ENCODE assay signal across 8 mouse cellular contexts in the genomic region with DNA sequence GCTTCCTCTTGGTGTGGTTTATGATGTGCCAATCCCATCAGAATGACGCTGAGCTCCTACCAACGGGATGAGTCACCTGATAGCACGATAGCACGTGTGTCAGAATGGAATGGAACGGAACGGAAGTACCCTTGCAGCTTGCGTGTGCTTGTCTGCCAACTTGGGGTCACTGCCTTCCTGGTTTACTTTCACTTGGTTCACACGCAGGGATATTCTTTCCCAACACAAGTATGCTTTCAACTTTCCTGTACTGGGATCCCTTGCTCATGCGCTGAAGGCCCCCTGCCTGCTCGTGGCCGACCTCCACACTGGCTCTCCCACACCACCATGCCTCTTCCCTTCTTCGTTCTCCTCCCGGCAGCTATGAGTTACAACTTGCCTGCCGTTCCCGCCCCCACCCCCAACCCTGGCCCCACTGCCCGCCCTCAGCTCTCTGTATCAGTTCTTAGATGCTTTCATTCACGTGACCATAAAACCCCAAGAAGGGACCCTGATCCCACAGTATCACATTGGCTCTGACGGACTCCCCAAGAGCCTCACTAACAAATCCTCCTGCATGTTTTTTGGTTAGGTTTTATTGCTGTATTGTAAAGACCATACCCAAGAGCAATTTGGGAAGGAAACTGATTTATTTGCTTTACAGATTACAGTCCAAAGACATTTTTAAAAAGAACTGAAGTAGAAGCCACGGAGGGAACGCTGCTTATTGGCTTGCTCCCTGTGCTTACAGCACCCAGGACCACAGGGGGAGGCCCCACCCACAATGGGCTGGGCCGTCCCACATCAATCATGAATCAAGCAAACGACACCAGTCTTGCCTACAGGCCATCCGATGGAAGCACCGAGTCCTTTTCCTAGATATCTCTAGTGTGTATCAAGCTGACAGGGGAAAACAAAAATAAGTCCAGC. TPM values are rescaled to one million over a fixed set of nuclear protein-coding genes. Genes with fewer than 3 reads are reported as not detected.
DNase-seq lines count a peak whose midpoint lies in the region; ATAC-seq lines count a peak whose summit lies in the region.

No protein-coding gene starts in this region.

- WGBS in heart, embryonic 15.5 days, result 19% methylated on average over 24 of the region's 24 CpGs
- 19% methylated on average over 24 of the region's 24 CpGs for WGBS in stomach, embryonic 14.5 days

- H3K4me3 ChIP-seq in heart, embryonic 15.5 days, result peak overlapping the region; percentile 68
- H3K4me3 ChIP-seq in stomach, embryonic 14.5 days (ENCODE audit: low read depth, low read length), result no peak overlapping the region

- H3K36me3 ChIP-seq in heart, embryonic 15.5 days, result peaks cover 15% of the 10 kb centered on the region
- H3K36me3 ChIP-seq in stomach, embryonic 14.5 days (ENCODE audit: control insufficient read depth, insufficient read depth, low read length), result peaks cover 13% of the 10 kb centered on the region; the same call in 1 of the 2 replicates

- peak; percentile 64 for ATAC-seq in heart, embryonic 15.5 days (replicated peaks; ENCODE audit: insufficient number of reproducible peaks, insufficient read depth, low FRiP score, low read depth)
- ATAC-seq in megakaryocyte-erythroid progenitor cell, adult 5-6 weeks (replicated peaks; ENCODE audit: low FRiP score, low TSS enrichment, poor library complexity, severe bottlenecking), result peak; percentile 91
- ATAC-seq in stomach, embryonic 14.5 days (ENCODE audit: insufficient number of reproducible peaks, insufficient read depth, low FRiP score, low read depth), result peak; percentile 67

- peak overlapping the region; percentile 66 for H3K4me2 ChIP-seq in heart, embryonic 15.5 days
- peak overlapping the region; percentile 61 for H3K4me2 ChIP-seq in stomach, embryonic 14.5 days (replicated peaks; ENCODE audit: low read depth, low read length)

- H3K9me3 ChIP-seq in heart, embryonic 15.5 days (replicated peaks), result no peaks in the 10 kb centered on the region
- no peaks in the 10 kb centered on the region for H3K9me3 ChIP-seq in stomach, embryonic 14.5 days (ENCODE audit: control insufficient read depth, low read depth, low read length)

- H3K27ac ChIP-seq in heart, embryonic 15.5 days, result peak overlapping the region; percentile 77
- peak overlapping the region; percentile 35; the same call in 1 of the 2 replicates for H3K27ac ChIP-seq in stomach, embryonic 14.5 days (ENCODE audit: low read length)

- no peaks in the 10 kb centered on the region for H3K27me3 ChIP-seq in heart, embryonic 15.5 days
- no peaks in the 10 kb centered on the region for H3K27me3 ChIP-seq in stomach, embryonic 14.5 days (ENCODE audit: control insufficient read depth, insufficient read depth, low read length)

- intact Hi-C loops in heart, postnatal 25 days (cut with DNase I), result loop anchor here (2.0 kb wide), 1 partner anchor 48 kb away; the partner anchor contains the start of gene Tpst2

- peaks cover 20% of the 10 kb centered on the region for H3K4me1 ChIP-seq in heart, embryonic 15.5 days (replicated peaks)
- peaks cover 17% of the 10 kb centered on the region; the same call in 1 of the 2 replicates for H3K4me1 ChIP-seq in stomach, embryonic 14.5 days (ENCODE audit: control insufficient read depth, insufficient read depth, low read length)

- H3K9ac ChIP-seq in heart, embryonic 15.5 days, result peak overlapping the region; percentile 38
- H3K9ac ChIP-seq in stomach, embryonic 14.5 days (replicated peaks; ENCODE audit: low read depth, low read length), result no peak overlapping the region

- DNase-seq in heart, adult 11 months, result peak; percentile 97
- no peak for DNase-seq in heart, postnatal 25 days (ENCODE audit: low spot score)
- peak; percentile 63 for DNase-seq in embryo, embryonic 11 days
- DNase-seq in kidney, postnatal 36 days, result peak; percentile 52 to 65
- DNase-seq in left cerebral cortex, adult 9 months (ENCODE audit: low spot score in 2 of 2), result no peak

RNA-seq across cellular contexts. Expression of gene Tfip11, which starts 1.3 kb away (rescaled TPM):
- 10 to 100 TPM; 16.3 to 17.9 TPM for total RNA-seq in heart, postnatal 25 days (2021)
- polyA plus RNA-seq in heart, embryonic 15.5 days (2015; fragmentation: Nextera tagmentation; extraction: Ambion mirVana), result 15.2 and 19.6 TPM in 2 replicates
- total RNA-seq in megakaryocyte-erythroid progenitor cell, adult 5-6 weeks (2014; fragmentation: Nextera tagmentation), result 32.1 and 33.3 TPM in 2 replicates
- 14.7 and 22.6 TPM in 2 replicates for total RNA-seq in megakaryocyte-erythroid progenitor cell, adult 5-6 weeks (2017)
- polyA plus RNA-seq in stomach, embryonic 14.5 days (2014; fragmentation: Nextera tagmentation; extraction: Ambion mirVana), result 16.6 and 21.5 TPM in 2 replicates

RNA-seq across cellular contexts. Expression of gene Srrd, which starts 17.9 kb away (rescaled TPM):
- 1 to 10 TPM; 7.5 to 8.1 TPM for total RNA-seq in heart, postnatal 25 days (2021)
- 20.7 and 28.8 TPM in 2 replicates for polyA plus RNA-seq in heart, embryonic 15.5 days (2015; fragmentation: Nextera tagmentation; extraction: Ambion mirVana)
- total RNA-seq in megakaryocyte-erythroid progenitor cell, adult 5-6 weeks (2014; fragmentation: Nextera tagmentation), result 17.6 and 30.6 TPM in 2 replicates
- 16.2 and 18.7 TPM in 2 replicates for total RNA-seq in megakaryocyte-erythroid progenitor cell, adult 5-6 weeks (2017)
- 43.5 and 47.6 TPM in 2 replicates for polyA plus RNA-seq in stomach, embryonic 14.5 days (2014; fragmentation: Nextera tagmentation; extraction: Ambion mirVana)

RNA-seq across cellular contexts. Expression of gene Hps4, which starts 18.0 kb away (rescaled TPM):
- total RNA-seq in heart, postnatal 25 days (2021), result 10 to 100 TPM; 10.2 to 12.1 TPM
- polyA plus RNA-seq in heart, embryonic 15.5 days (2015; fragmentation: Nextera tagmentation; extraction: Ambion mirVana), result 15.6 and 23.3 TPM in 2 replicates
- 18.6 and 41.1 TPM in 2 replicates for total RNA-seq in megakaryocyte-erythroid progenitor cell, adult 5-6 weeks (2014; fragmentation: Nextera tagmentation)
- 5.9 and 9.6 TPM in 2 replicates for total RNA-seq in megakaryocyte-erythroid progenitor cell, adult 5-6 weeks (2017)
- 30.9 and 35.0 TPM in 2 replicates for polyA plus RNA-seq in stomach, embryonic 14.5 days (2014; fragmentation: Nextera tagmentation; extraction: Ambion mirVana)

RNA-seq across cellular contexts. Expression of gene Gm6583, which starts 30.9 kb away (rescaled TPM):
- not detected for total RNA-seq in heart, postnatal 25 days (2021)
- 0.05 TPM in 1 of 2 replicates, not detected in the other for polyA plus RNA-seq in heart, embryonic 15.5 days (2015; fragmentation: Nextera tagmentation; extraction: Ambion mirVana)
- total RNA-seq in megakaryocyte-erythroid progenitor cell, adult 5-6 weeks (2014; fragmentation: Nextera tagmentation), result not detected in 2 replicates
- not detected in 2 replicates for total RNA-seq in megakaryocyte-erythroid progenitor cell, adult 5-6 weeks (2017)
- 0.32 and 0.42 TPM in 2 replicates for polyA plus RNA-seq in stomach, embryonic 14.5 days (2014; fragmentation: Nextera tagmentation; extraction: Ambion mirVana)

RNA-seq across cellular contexts. Expression of gene Tpst2, which starts 48.4 kb away (rescaled TPM):
- 10 to 100 TPM; 38.7 to 42.3 TPM for total RNA-seq in heart, postnatal 25 days (2021)
- 38.5 and 47.8 TPM in 2 replicates for polyA plus RNA-seq in heart, embryonic 15.5 days (2015; fragmentation: Nextera tagmentation; extraction: Ambion mirVana)
- 37.4 and 43.4 TPM in 2 replicates for total RNA-seq in megakaryocyte-erythroid progenitor cell, adult 5-6 weeks (2014; fragmentation: Nextera tagmentation)
- 17.6 and 27.3 TPM in 2 replicates for total RNA-seq in megakaryocyte-erythroid progenitor cell, adult 5-6 weeks (2017)
- 35.3 and 38.4 TPM in 2 replicates for polyA plus RNA-seq in stomach, embryonic 14.5 days (2014; fragmentation: Nextera tagmentation; extraction: Ambion mirVana)

Comparison
In these comparisons a context has a peak if more than half of its experiments do, and no peak if none do; other contexts are left out.
1. DNase-seq: peak in heart, adult 11 months (single experiment), embryo, embryonic 11 days (single experiment) and kidney, postnatal 36 days (2 of 2); none in heart, postnatal 25 days (single experiment) and left cerebral cortex, adult 9 months (0 of 2).
2. Peak in every context shown above with its lines, with median percentiles within 50 percentile points of each other: ATAC-seq.